Mouse (Mus musculus) heart, embryonic 13.5 days (tissue): ENCODE data around the gene Slc45a2. TPM values are rescaled to one million over a fixed set of nuclear protein-coding genes. Genes with fewer than 3 reads are reported as not detected.

Experiments used
- ATAC-seq: fragments of 200-750 bp; cut with Nextera tagmentation; 2 replicates; pipeline ENCODE4 v1.8.0; 2017; ENCODE audit warnings: moderate TSS enrichment; ENCODE audit not compliant: insufficient number of reproducible peaks, low FRiP score, low TSS enrichment; ENCODE audit errors: extremely low read depth
- H3K27ac ChIP-seq: fragments of 300-500 bp; sonication (generic); replicated peaks from 2 replicates; pipeline ENCODE4 v1.5.1; 2015; ENCODE audit warnings: moderate library complexity, mild to moderate bottlenecking, inconsistent platforms
- H3K27me3 ChIP-seq: fragments of 300-500 bp; sonication (generic); replicated peaks from 2 replicates; pipeline ENCODE4 v1.6.1; 2015; ENCODE audit warnings: mild to moderate bottlenecking, inconsistent platforms
- H3K36me3 ChIP-seq: fragments of 300-500 bp; sonication (generic); 2 replicates; pipeline ENCODE4 v1.6.1; 2015; ENCODE audit warnings: mild to moderate bottlenecking, inconsistent platforms
- H3K4me1 ChIP-seq: fragments of 300-500 bp; sonication (generic); 2 replicates; pipeline ENCODE4 v1.6.1; 2015; ENCODE audit warnings: inconsistent platforms
- H3K4me2 ChIP-seq: fragments of 300-500 bp; sonication (generic); 2 replicates; pipeline ENCODE4 v1.6.1; 2015; ENCODE audit warnings: inconsistent platforms, mild to moderate bottlenecking, moderate library complexity
- H3K4me3 ChIP-seq: fragments of 300-500 bp; sonication (generic); 2 replicates; pipeline ENCODE4 v1.5.1; 2015; ENCODE audit warnings: moderate library complexity, mild to moderate bottlenecking, inconsistent platforms
- H3K9ac ChIP-seq: fragments of 300-500 bp; sonication (generic); 2 replicates; pipeline ENCODE4 v1.6.1; 2015; ENCODE audit warnings: inconsistent platforms, mild to moderate bottlenecking, moderate library complexity
- H3K9me3 ChIP-seq: fragments of 300-500 bp; sonication (generic); 2 replicates; pipeline ENCODE4 v1.6.1; 2016; ENCODE audit warnings: inconsistent platforms
- WGBS: fragments of 180-500 bp; shearing (Covaris S2); methylation state at CpG from one replicate; pipeline ENCODE4 v1.1.7; 2015; ENCODE audit warnings: mixed read lengths; 5-methylcytosine and 5-hydroxymethylcytosine counted together
- polyA plus RNA-seq: library from polyadenylated mRNA; unstranded; fragments of >200 nt; fragmentation: Nextera tagmentation; extraction: Ambion mirVana; gene quantifications from 2 replicates; pipeline ENCODE4 v1.2.1, GENCODE M21; 2015

The Slc45a2 gene
- polyA plus RNA-seq, 1 experiment from 2014 or later = not detected

GRCm38 (mm10) chr15:11008756-11009155 lies 8.2 kb downstream of the Slc45a2 start:
- WGBS = 19% methylated on average over 5 of the region's 5 CpGs
- H3K4me1 ChIP-seq = no peaks in the 10 kb centered on the region
- no peak for ATAC-seq

GRCm38 (mm10) chr15:11010976-11011548 lies 10.5 kb downstream of the Slc45a2 start:
- H3K27ac ChIP-seq = no peak overlapping the region
- peaks cover 15% of the 10 kb centered on the region for H3K27me3 ChIP-seq
- no peak overlapping the region for H3K9ac ChIP-seq
- no peak for ATAC-seq
- H3K36me3 ChIP-seq = no peaks in the 10 kb centered on the region
- no peaks in the 10 kb centered on the region for H3K9me3 ChIP-seq
- H3K4me1 ChIP-seq = no peaks in the 10 kb centered on the region
- 76% methylated on average over 11 of the region's 11 CpGs for WGBS
- H3K4me2 ChIP-seq = no peak overlapping the region
- H3K4me3 ChIP-seq = no peak overlapping the region

More at GRCm38 (mm10) chr15:11008756-11009155, 8.2 kb downstream of the Slc45a2 start:
- Histone ChIP-seq H3K4me3 (no peak overlapping the region), H3K36me3 (no peaks in the 10 kb centered on the region), H3K27me3 (peaks cover 15% of the 10 kb centered on the region), H3K27ac (no peak overlapping the region), H3K9me3 (no peaks in the 10 kb centered on the region), H3K4me2 (no peak overlapping the region), H3K9ac (no peak overlapping the region)

GRCm38 (mm10) chr15:11014931-11015330 lies 14.4 kb downstream of the Slc45a2 start:
- ATAC-seq = no peak
- H3K9me3 ChIP-seq = no peaks in the 10 kb centered on the region
- no peaks in the 10 kb centered on the region for H3K4me1 ChIP-seq
- no peaks in the 10 kb centered on the region for H3K36me3 ChIP-seq
- 27% methylated on average over 2 of the region's 2 CpGs for WGBS
- no peak overlapping the region for H3K9ac ChIP-seq
- no peak overlapping the region for H3K4me3 ChIP-seq
- no peak overlapping the region for H3K4me2 ChIP-seq
- H3K27ac ChIP-seq = no peak overlapping the region
- H3K27me3 ChIP-seq = peaks cover 6% of the 10 kb centered on the region

GRCm38 (mm10) chr15:11026801-11027561 lies 26.5 kb downstream of the Slc45a2 start:
- Histone ChIP-seq H3K4me1 (no peaks in the 10 kb centered on the region), H3K9me3 (no peaks in the 10 kb centered on the region), H3K4me2 (no peak overlapping the region), H3K9ac (no peak overlapping the region), H3K27ac (no peak overlapping the region), H3K4me3 (no peak overlapping the region), H3K27me3 (peaks cover 5% of the 10 kb centered on the region; the same call in 1 of the 2 replicates), H3K36me3 (no peaks in the 10 kb centered on the region)
- no peak for ATAC-seq
- WGBS = 59% methylated on average over 4 of the region's 4 CpGs

GRCm38 (mm10) chr15:11030188-11030587 lies 29.7 kb downstream of the Slc45a2 start:
- no peak overlapping the region for H3K9ac ChIP-seq
- no peak overlapping the region for H3K4me2 ChIP-seq
- ATAC-seq = no peak
- no peaks in the 10 kb centered on the region for H3K9me3 ChIP-seq
- H3K27me3 ChIP-seq = peaks cover 35% of the 10 kb centered on the region
- WGBS = 59% methylated on average over 3 of the region's 3 CpGs
- H3K36me3 ChIP-seq = no peaks in the 10 kb centered on the region
- no peak overlapping the region for H3K27ac ChIP-seq
- H3K4me3 ChIP-seq = no peak overlapping the region
- no peaks in the 10 kb centered on the region for H3K4me1 ChIP-seq

- Histone ChIP-seq H3K4me1 (peaks cover 25% of the 10 kb centered on the region), H3K27ac (no peak overlapping the region), H3K27me3 (peaks cover 67% of the 10 kb centered on the region), H3K36me3 (no peaks in the 10 kb centered on the region), H3K9me3 (no peaks in the 10 kb centered on the region), H3K4me3 (peak overlapping the region; percentile 47), H3K4me2 (peak overlapping the region; percentile 67), H3K9ac (no peak overlapping the region)
- WGBS = 6% methylated on average over 34 of the region's 34 CpGs
- no peak for ATAC-seq
These were observed 35.5 kb downstream of the Slc45a2 start for GRCm38 (mm10) chr15:11035947-11036474.

- peaks cover 25% of the 10 kb centered on the region for H3K4me1 ChIP-seq
- ATAC-seq = no peak
- no peaks in the 10 kb centered on the region for H3K36me3 ChIP-seq
- H3K4me2 ChIP-seq = peak overlapping the region; percentile 67
- H3K9ac ChIP-seq = no peak overlapping the region
- peak overlapping the region; percentile 47 for H3K4me3 ChIP-seq
- no peak overlapping the region for H3K27ac ChIP-seq
- WGBS = 3% methylated on average over 49 of the region's 49 CpGs
- no peaks in the 10 kb centered on the region for H3K9me3 ChIP-seq
- peaks cover 65% of the 10 kb centered on the region for H3K27me3 ChIP-seq
These were observed 36.2 kb downstream of the Slc45a2 start for GRCm38 (mm10) chr15:11036535-11037375.

GRCm38 (mm10) chr15:11037376-11037695 lies 36.8 kb downstream of the Slc45a2 start:
- peak overlapping the region; percentile 67 for H3K4me2 ChIP-seq
- 5% methylated on average over 8 of the region's 8 CpGs for WGBS
- H3K36me3 ChIP-seq = no peaks in the 10 kb centered on the region
- ATAC-seq = no peak
- peaks cover 59% of the 10 kb centered on the region for H3K27me3 ChIP-seq
- no peak overlapping the region for H3K9ac ChIP-seq
- peak overlapping the region; percentile 47 for H3K4me3 ChIP-seq
- peaks cover 25% of the 10 kb centered on the region for H3K4me1 ChIP-seq
- no peak overlapping the region for H3K27ac ChIP-seq
- H3K9me3 ChIP-seq = no peaks in the 10 kb centered on the region

- no peaks in the 10 kb centered on the region for H3K9me3 ChIP-seq
- peaks cover 25% of the 10 kb centered on the region for H3K4me1 ChIP-seq
- H3K4me3 ChIP-seq = peak within 1 kb of the TSS; percentile 47
- peaks cover 57% of the 10 kb centered on the region for H3K27me3 ChIP-seq
- H3K36me3 ChIP-seq = no peaks in the 10 kb centered on the region
- H3K4me2 ChIP-seq = peak within 1 kb of the TSS; percentile 67
- H3K27ac ChIP-seq = no peak within 1 kb of the TSS
- ATAC-seq = no peak
- 7% methylated on average over 16 of the region's 16 CpGs for WGBS
- no peak within 1 kb of the TSS for H3K9ac ChIP-seq
These were observed 37.2 kb downstream of the Slc45a2 start, which contains the start of gene Rxfp3 for GRCm38 (mm10) chr15:11037711-11038110. Gene Rxfp3 (minus strand): TSS chr15:11037991.

- Histone ChIP-seq H3K27me3 (peaks cover 50% of the 10 kb centered on the region), H3K9ac (no peak overlapping the region), H3K4me1 (peaks cover 25% of the 10 kb centered on the region), H3K4me2 (no peak overlapping the region), H3K4me3 (no peak overlapping the region), H3K9me3 (no peaks in the 10 kb centered on the region), H3K27ac (no peak overlapping the region), H3K36me3 (no peaks in the 10 kb centered on the region)
- no peak for ATAC-seq
- 4% methylated on average over 12 of the region's 12 CpGs for WGBS
These were observed 38.0 kb downstream of the Slc45a2 start for GRCm38 (mm10) chr15:11038476-11038875.

GRCm38 (mm10) chr15:11040067-11040466 lies 39.5 kb downstream of the Slc45a2 start:
- Histone ChIP-seq H3K27ac (no peak overlapping the region), H3K4me2 (no peak overlapping the region), H3K4me1 (peaks cover 25% of the 10 kb centered on the region), H3K4me3 (no peak overlapping the region), H3K36me3 (no peaks in the 10 kb centered on the region), H3K9ac (no peak overlapping the region), H3K27me3 (peaks cover 34% of the 10 kb centered on the region), H3K9me3 (no peaks in the 10 kb centered on the region)
- no peak for ATAC-seq
- 15% methylated on average over 5 of the region's 5 CpGs for WGBS
